Mouse (Mus musculus) 3134 (cell line): ENCODE results near the gene Tmem223.

Experiments
- DNase-seq: peaks from one replicate; pipeline ENCODE4 v3.0.0-alpha.2; 2011; ENCODE audit warnings: low spot score; ENCODE audit not compliant: insufficient read length; ENCODE audit errors: extremely low read depth

The Tmem223 gene

GRCm38 (mm10) chr19:8742176-8742575 lies 28.6 kb upstream of the Tmem223 start:
- no peak for DNase-seq

GRCm38 (mm10) chr19:8745382-8745781 lies 25.4 kb upstream of the Tmem223 start:
- no peak for DNase-seq

- DNase-seq = no peak
These were observed 23.4 kb upstream of the Tmem223 start for GRCm38 (mm10) chr19:8747368-8747767.

DNA sequence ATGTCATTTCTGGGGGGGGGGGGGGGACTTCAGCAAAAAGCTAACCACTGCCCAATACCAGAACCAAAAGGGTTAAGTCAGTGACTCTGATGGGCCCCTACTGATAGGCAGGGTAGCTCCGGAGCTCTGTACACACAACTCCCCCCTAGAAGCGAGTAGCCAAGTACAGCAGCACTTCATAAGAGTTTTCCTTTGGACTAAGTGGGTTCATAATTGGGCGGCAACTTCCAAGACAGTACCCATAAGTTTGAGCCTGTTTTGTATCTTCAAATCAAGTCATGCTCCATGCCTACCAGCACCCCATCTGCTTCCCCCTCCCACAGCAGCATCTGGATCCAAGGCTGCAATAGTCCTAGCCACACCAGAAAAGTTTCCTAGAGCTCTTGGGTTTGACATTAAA lies 15.1 kb upstream of the Tmem223 start:
- no peak for DNase-seq

- DNase-seq = peak; percentile 95
These were observed 14.0 kb upstream of the Tmem223 start, which contains the start of gene Nxf1 for GRCm38 (mm10) chr19:8756635-8757387. Gene Nxf1, plus strand, starts transcription at chr19:8757073.

DNA sequence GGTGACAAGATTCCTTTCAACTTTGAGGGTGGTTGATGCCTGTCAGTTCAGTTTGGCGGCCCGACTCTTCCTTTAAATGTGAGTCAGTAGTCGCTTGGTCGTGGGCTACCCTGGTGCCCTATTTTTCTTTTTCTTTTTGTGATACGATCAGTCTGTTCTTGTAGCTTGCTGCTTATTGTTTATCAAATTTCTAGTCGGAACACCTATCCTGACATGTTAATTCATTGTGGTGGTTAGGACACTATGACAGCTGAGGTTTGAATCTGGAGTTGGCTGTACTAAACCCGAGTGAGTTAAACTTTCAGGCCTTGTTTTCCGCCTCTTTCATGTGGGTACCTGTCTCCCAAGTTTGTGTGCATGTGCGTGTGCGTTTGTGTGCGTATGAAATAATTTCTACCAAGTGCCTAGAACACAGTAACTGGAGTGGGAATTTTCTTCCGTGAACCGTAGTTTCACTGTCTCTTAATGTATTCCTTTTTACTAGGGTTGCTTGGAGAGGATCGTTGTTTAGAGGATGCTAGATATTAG lies 13.3 kb upstream of the Tmem223 start:
- no peak for DNase-seq

DNA sequence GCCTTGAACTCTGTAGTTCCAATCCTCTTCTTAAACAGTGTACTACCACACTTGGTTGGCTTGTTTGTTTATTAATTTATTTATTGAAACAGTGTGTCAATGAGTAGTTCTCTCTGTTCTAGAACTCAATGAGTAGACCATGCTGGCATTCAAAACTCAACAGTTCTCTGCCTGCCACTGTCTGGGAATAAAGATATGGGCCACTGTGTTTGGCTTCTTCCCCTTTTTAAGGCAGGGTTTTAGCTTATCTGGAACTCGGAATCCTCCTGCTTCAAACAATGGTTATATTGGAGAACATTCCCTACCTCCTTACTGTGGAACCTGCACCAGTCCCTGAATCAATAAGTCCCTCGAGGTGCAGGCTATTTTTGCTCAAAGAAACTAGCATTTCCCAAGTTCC lies 11.9 kb upstream of the Tmem223 start:
- DNase-seq = no peak

DNA sequence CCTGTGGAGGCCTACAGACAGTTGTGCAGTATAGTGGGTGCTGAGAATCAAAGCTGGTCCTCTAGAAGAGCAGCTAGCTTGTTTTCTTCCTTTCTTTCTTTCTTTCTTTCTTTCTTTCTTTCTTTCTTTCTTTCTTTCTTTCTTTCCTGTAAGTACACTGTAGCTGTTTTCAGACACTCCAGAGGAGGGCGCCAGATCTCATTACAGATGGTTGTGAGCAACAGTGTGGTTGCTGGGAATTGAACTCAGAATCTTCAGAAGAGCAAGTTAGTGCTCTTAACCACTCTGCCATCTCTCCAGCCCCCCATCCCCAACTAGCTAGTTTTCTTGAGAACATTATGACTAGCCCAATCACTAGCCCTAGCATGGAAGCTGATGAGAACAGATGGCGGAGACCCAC lies 10.0 kb upstream of the Tmem223 start:
- DNase-seq = no peak

DNA sequence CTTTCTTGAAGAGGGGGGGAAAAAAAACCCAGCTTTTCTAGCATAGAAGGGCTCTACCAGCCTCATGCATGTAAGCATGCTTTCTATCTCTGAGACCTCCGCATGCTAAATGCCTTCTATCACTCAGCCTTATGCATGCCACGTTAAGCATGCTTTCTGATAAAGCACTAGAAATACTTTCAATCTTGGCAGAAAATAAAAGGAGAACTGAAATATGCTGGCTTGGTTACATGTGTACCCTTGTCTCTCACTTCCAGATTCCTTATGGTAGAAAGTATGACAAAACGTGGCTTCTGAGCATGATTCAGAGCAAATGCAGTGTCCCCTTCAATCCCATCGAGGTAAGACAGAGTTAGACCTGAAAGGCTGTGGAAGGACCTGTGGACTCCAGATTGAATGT lies 7.5 kb upstream of the Tmem223 start:
- no peak for DNase-seq

- DNase-seq = no peak
These were observed 5.2 kb upstream of the Tmem223 start for GRCm38 (mm10) chr19:8765562-8765961.

- no peak for DNase-seq
These were observed 2.2 kb downstream of the Tmem223 start for GRCm38 (mm10) chr19:8772996-8773395.

DNA sequence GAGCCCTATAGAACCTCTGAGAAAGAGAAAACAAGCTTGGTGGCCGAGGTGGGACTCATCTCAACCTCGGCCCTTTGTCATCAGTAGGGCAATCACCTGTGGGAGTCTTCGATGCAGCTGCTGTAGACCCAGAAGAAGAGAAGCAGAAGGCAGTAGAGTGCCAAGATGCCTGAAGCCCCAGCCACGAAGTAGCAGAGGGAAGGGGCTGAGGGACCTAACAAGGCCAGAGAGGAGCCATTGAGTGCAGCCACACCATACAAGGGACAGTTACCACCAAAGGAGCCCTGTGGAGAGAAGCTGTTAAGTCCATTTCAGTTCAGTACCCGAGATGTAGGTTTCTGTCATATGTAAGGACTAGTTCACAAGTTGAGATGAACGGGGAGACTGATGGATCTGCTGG lies 2.6 kb downstream of the Tmem223 start:
- no peak for DNase-seq

DNA sequence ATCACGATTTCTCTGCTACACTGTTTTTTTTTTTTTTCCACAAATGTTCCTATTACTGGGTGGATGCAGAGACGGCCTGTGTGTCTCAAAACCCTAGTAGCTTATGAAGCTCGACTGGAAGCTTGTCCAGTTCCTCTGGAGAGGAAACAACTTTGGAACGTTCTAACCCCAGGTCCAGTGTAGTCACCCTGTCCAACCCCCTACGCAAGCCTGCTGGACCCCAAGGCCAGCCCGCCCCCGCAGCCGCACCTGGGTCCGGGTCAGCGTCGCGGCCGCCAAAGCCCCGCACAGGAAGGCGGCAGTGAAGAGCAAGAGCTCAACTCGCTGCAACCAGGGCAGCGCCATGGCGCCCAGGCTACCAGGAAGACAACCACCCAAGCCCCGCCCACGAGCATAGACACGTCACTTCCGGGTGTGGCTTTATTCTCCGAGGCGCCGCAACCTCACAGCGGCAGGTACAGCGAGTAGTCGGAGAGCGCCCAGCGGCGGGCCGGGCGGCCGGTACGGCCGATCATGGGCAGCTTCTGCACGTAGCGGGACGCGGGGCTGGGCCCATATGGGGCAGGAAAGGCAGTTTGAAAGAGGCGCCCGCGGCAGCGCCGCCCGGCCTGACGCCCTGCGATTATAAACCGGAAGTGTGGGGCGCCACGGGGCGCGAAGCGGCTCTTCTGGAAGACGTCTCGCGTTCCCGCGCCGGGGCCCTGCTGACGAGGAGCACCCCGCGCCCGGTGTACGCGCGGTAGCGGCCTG lies 3.5 kb downstream of the Tmem223 start, which contains the start of gene Tmem179b:
Gene Tmem179b (minus strand): TSS at position 382 of the 750 bp plus-strand sequence.
- DNase-seq = peak; percentile 93

DNA sequence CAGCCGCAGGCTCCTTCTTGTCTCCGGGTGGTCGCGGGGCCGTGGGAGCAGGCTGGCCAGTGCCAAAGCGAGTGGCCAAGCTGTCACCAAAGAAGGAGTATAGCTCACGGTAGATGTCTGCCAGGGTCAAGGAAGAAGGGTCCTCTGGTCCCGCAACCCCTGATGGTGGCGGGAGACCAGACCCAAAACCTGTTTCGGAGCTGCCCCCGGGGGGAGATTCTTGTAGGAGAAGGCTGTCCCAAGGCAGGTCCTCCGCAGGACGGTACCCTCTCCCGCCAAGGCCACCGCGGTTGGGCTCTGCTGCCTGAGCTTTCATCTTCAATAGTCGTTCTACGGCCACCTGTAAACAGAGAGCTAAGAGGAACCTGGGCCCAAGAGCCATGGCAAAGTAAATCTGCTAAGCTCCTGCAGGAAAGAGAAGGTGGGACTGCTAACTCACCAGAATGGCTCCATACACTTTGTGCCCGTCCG lies 4.2 kb downstream of the Tmem223 start:
- no peak for DNase-seq

DNA sequence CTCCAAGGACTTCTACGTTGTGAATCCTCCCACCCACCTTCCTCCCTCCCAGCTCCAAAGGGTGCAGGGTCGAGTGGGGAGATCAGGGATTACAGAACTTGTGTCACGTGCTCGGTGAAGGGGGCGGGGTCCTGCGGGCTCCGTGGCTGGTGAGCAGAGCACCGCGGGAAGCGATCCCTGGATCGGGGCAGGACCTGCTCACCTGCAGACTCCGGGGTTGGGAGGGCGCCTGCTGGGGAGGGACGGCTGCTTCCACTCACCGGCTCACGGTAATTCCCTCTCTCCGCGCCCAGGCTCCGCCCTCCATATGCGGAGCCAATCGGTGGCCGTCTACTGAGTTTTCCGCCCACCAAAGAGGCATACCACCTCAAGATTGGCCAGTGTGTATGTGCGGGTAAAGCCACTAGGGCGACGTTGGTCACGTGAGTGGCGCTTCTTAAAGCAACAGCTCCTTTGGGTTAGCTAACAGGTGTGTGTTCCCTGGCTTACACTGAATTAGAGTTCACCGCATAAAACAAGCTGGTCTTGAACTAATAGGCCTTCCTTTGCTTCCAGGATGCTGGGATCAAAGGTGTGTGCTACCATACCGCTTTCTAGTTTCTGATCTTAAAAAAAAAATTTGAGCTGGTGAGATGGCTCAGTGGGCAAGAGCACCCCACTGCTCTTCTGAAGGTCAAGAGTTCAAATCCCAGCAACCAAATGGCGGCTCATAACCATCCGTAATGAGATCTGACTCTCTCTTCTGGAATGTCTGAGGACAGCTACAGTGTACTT lies 15.4 kb downstream of the Tmem223 start, which contains the start of gene Taf6l:
Gene Taf6l (minus strand): TSS at position 410 of the 774 bp plus-strand sequence.
- DNase-seq = peak; percentile 89

DNA sequence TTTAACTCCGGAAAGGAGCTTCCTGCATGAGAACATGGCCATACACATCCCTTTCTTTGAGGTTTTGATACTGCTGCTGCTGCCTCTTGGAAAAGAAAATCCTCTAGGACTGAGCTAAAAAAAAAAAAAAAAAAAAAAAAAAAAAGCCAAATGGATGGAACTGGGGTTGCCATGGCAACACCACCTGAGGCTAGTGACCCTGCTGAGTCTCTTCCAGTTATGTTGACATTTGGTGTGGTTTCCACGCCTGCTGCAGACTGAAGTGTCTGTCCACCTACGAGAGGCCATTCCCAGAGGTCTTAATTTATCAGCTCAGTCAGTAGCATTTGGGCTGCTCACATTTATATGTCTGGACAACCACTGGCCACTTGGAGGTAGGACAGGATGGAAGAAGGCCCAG lies 17.7 kb downstream of the Tmem223 start:
- no peak for DNase-seq

DNA sequence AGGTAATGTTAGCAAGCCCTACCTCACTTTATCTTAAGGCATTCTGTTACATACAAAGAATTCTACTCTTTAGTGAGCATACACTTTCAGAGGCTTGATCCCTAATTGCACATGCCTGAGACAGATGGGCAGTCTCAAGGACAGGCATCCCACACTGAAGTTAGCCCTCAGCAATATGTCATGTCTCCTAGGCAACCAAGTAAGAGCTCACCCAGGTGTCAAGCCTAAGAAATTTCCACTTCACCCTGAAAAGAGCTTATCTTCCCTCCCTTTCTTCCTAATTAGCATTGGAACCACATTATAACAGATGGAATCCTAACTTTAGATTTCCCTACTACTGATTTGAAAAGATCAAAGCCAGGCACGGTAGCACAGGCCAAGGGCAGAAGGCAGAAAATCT lies 18.4 kb downstream of the Tmem223 start:
- no peak for DNase-seq

DNA sequence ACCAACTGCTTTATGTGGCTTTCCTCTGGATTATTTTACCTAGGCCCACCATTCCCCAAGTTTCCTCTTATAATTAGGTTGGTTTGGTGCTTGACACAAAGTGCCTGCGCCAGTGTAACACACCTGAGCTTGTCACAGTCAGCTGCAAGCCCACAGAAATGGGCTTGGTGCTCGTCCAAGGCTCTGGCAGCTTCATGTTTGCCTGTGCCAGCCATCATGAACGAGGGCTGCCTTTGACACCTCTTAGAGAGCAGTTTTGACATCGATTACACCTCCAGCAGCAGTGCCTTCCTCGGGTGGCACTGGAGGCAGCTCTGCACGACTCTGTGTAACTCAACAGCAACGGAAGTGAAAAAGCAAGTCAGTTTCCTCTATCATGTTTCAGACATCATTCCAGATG lies 19.4 kb downstream of the Tmem223 start:
- DNase-seq = no peak

GRCm38 (mm10) chr19:8798264-8798946 lies 27.6 kb downstream of the Tmem223 start, which contains the start of gene Polr2g:
Gene Polr2g, minus strand, starts transcription at chr19:8798577.
- peak; percentile 93 for DNase-seq

GRCm38 (mm10) chr19:8798947-8799315 lies 28.1 kb downstream of the Tmem223 start:
- DNase-seq = no peak
